Mouse (Mus musculus) brain, adult 2 months (tissue): Measurements from ENCODE around the gene Pex26.

Experiments used
- DNase-seq: peaks from one replicate; pipeline ENCODE4 v3.0.0; 2011; ENCODE audit warnings: low read depth, low spot score

Gene Pex26

GRCm38 (mm10) chr6:121238209-121238608 lies 54.7 kb downstream of the Pex26 start:
- DNase-seq: no peak

DNA sequence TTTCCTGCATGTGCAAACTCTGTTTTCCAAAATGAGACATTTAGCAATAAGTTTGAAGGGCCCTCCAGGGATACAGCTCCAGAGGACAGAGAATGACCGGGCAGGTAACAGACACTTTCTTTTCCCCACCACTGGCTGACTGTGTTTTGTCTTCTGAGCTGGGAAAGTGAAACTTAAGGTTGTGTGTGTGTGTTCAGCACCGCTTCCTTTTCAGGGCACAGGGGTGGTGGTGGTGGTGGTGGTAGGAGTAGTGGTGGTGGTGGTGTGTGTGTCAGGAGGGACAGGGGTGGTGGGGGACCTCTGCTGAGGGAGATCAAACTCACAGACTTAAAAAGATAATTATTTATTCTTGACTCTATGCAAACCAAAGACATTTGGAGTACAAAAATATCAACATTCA lies 58.3 kb downstream of the Pex26 start:
- no peak for DNase-seq

GRCm38 (mm10) chr6:121243161-121243560 lies 59.7 kb downstream of the Pex26 start:
- no peak for DNase-seq

DNA sequence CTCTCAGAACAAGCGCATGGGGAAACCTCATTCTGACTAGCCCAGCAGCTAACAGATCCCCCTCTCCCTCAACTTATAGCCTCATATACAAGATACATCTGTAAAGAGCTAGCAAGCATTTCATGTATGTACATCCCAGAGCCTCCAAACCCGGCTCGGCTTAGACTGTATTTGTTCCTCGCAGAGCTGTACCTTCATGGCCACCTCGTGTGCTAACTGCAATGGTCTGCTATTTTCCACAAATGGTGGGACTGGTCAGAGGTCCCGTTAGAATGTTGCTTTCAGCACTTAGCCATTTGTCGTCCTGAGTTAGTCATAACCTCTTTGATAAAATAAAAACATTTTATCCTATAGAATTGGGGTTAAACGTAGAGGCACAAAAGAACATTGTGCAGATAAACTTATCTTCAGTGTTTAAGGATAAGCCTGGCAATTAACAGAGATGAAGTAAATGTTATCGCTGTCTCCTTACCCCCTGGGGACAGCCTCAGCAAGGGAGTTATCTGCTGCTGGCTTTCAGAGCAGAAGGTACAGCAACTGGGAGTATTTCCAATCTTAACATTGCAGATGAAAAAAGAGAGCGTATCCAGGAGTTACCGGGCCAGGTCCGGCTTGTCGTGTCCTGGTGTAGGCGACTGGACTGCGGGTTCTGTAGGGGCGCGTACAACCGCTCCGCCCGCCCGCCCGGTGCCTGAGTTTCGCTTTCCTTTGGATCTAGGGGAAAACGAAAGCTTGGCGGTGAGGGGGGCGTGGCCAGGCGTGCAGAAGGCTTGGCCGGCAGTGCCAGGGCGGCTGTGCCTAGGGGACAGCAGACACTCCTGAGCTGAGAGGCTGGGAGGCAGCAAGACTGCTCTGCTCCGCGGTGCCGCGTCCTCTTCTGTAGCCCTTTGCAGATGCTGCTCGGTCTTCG lies 61.9 kb downstream of the Pex26 start, which contains the start of gene Usp18:
TSS of gene Usp18 (plus strand) at position 780 of the 910 bp plus-strand sequence.
- DNase-seq: peak; percentile 80

- no peak for DNase-seq
Observed at GRCm38 (mm10) chr6:121246037-121246361, 62.5 kb downstream of the Pex26 start.
